Mouse (Mus musculus): ENCODE data around the gene Vta1. TPM values are rescaled to one million over a fixed set of nuclear protein-coding genes. Genes with fewer than 3 reads are reported as not detected.

Vta1 gene
- polyA plus RNA-seq, 1 experiment from 2014 or later: 138 TPM

- Histone ChIP-seq H3K4me3 (ENCODE audit: low read depth, low read length) (no peak overlapping the region), H3K27ac (replicated peaks; ENCODE audit: low read depth, low read length) (no peak overlapping the region), H3K36me3 (replicated peaks; ENCODE audit: control insufficient read depth, insufficient read depth, low read depth, low read length) (no peaks in the 10 kb centered on the region), H3K4me2 (ENCODE audit: low read depth, low read length) (no peak overlapping the region), H3K27me3 (ENCODE audit: control insufficient read depth, insufficient read depth, low read length) (no peaks in the 10 kb centered on the region), H3K4me1 (ENCODE audit: control insufficient read depth, insufficient read depth, low read length) (no peaks in the 10 kb centered on the region), H3K9me3 (replicated peaks; ENCODE audit: control insufficient read depth, low read length) (no peaks in the 10 kb centered on the region), H3K9ac (replicated peaks; ENCODE audit: low read length) (no peak overlapping the region)
- ATAC-seq (replicated peaks; ENCODE audit: insufficient number of reproducible peaks, low FRiP score, low TSS enrichment, low read depth): no peak
- DNase-seq (ENCODE audit: low spot score): no peak
- WGBS: 95% methylated on average over 6 of the region's 6 CpGs
Observed at GRCm38 (mm10) chr10:14688785-14689442, 16.4 kb downstream of the Vta1 start.

GRCm38 (mm10) chr10:14685663-14686062 is 19.7 kb downstream of the Vta1 start:
- no peak for ATAC-seq (replicated peaks; ENCODE audit: insufficient number of reproducible peaks, low FRiP score, low TSS enrichment, low read depth)
- H3K9me3 ChIP-seq (replicated peaks; ENCODE audit: control insufficient read depth, low read length): no peaks in the 10 kb centered on the region
- no peaks in the 10 kb centered on the region for H3K36me3 ChIP-seq (replicated peaks; ENCODE audit: control insufficient read depth, insufficient read depth, low read depth, low read length)
- no peaks in the 10 kb centered on the region for H3K27me3 ChIP-seq (ENCODE audit: control insufficient read depth, insufficient read depth, low read length)
- H3K27ac ChIP-seq (replicated peaks; ENCODE audit: low read depth, low read length): no peak overlapping the region
- H3K4me1 ChIP-seq (ENCODE audit: control insufficient read depth, insufficient read depth, low read length): no peaks in the 10 kb centered on the region
- 95% methylated on average over 1 of the region's 1 CpGs for WGBS
- no peak overlapping the region for H3K4me3 ChIP-seq (ENCODE audit: low read depth, low read length)
- H3K4me2 ChIP-seq (ENCODE audit: low read depth, low read length): no peak overlapping the region
- DNase-seq (ENCODE audit: low spot score): no peak
- H3K9ac ChIP-seq (replicated peaks; ENCODE audit: low read length): no peak overlapping the region

GRCm38 (mm10) chr10:14666147-14666546 is 39.2 kb downstream of the Vta1 start:
- Histone ChIP-seq H3K4me3 (ENCODE audit: low read depth, low read length) (no peak overlapping the region), H3K4me2 (ENCODE audit: low read depth, low read length) (no peak overlapping the region), H3K9ac (replicated peaks; ENCODE audit: low read length) (no peak overlapping the region), H3K27me3 (ENCODE audit: control insufficient read depth, insufficient read depth, low read length) (no peaks in the 10 kb centered on the region), H3K4me1 (ENCODE audit: control insufficient read depth, insufficient read depth, low read length) (no peaks in the 10 kb centered on the region), H3K36me3 (replicated peaks; ENCODE audit: control insufficient read depth, insufficient read depth, low read depth, low read length) (no peaks in the 10 kb centered on the region; the same call in 1 of the 2 replicates), H3K27ac (replicated peaks; ENCODE audit: low read depth, low read length) (no peak overlapping the region), H3K9me3 (replicated peaks; ENCODE audit: control insufficient read depth, low read length) (no peaks in the 10 kb centered on the region)
- no peak for ATAC-seq (replicated peaks; ENCODE audit: insufficient number of reproducible peaks, low FRiP score, low TSS enrichment, low read depth)
- WGBS: 100% methylated on average over 2 of the region's 2 CpGs
- no peak for DNase-seq (ENCODE audit: low spot score)

GRCm38 (mm10) chr10:14660875-14661274 is 44.5 kb downstream of the Vta1 start:
- no peak for ATAC-seq (replicated peaks; ENCODE audit: insufficient number of reproducible peaks, low FRiP score, low TSS enrichment, low read depth)
- H3K36me3 ChIP-seq (replicated peaks; ENCODE audit: control insufficient read depth, insufficient read depth, low read depth, low read length): no peaks in the 10 kb centered on the region; the same call in 1 of the 2 replicates
- no peak overlapping the region for H3K4me3 ChIP-seq (ENCODE audit: low read depth, low read length)
- H3K9ac ChIP-seq (replicated peaks; ENCODE audit: low read length): no peak overlapping the region
- H3K27me3 ChIP-seq (ENCODE audit: control insufficient read depth, insufficient read depth, low read length): no peaks in the 10 kb centered on the region
- H3K4me2 ChIP-seq (ENCODE audit: low read depth, low read length): no peak overlapping the region
- H3K27ac ChIP-seq (replicated peaks; ENCODE audit: low read depth, low read length): no peak overlapping the region
- 84% methylated on average over 2 of the region's 2 CpGs for WGBS
- no peaks in the 10 kb centered on the region for H3K4me1 ChIP-seq (ENCODE audit: control insufficient read depth, insufficient read depth, low read length)
- no peaks in the 10 kb centered on the region for H3K9me3 ChIP-seq (replicated peaks; ENCODE audit: control insufficient read depth, low read length)
- DNase-seq (ENCODE audit: low spot score): no peak

GRCm38 (mm10) chr10:14639635-14640034 is 65.7 kb downstream of the Vta1 start:
- DNase-seq (ENCODE audit: low spot score) (no peak), ATAC-seq (replicated peaks; ENCODE audit: insufficient number of reproducible peaks, low FRiP score, low TSS enrichment, low read depth) (no peak)
- Histone ChIP-seq H3K27ac (replicated peaks; ENCODE audit: low read depth, low read length) (no peak overlapping the region), H3K36me3 (replicated peaks; ENCODE audit: control insufficient read depth, insufficient read depth, low read depth, low read length) (no peaks in the 10 kb centered on the region), H3K4me1 (ENCODE audit: control insufficient read depth, insufficient read depth, low read length) (no peaks in the 10 kb centered on the region), H3K9me3 (replicated peaks; ENCODE audit: control insufficient read depth, low read length) (no peaks in the 10 kb centered on the region), H3K27me3 (ENCODE audit: control insufficient read depth, insufficient read depth, low read length) (no peaks in the 10 kb centered on the region), H3K4me3 (ENCODE audit: low read depth, low read length) (no peak overlapping the region), H3K9ac (replicated peaks; ENCODE audit: low read length) (no peak overlapping the region), H3K4me2 (ENCODE audit: low read depth, low read length) (no peak overlapping the region)
- WGBS: 82% methylated on average over 1 of the region's 1 CpGs

GRCm38 (mm10) chr10:14639043-14639442 is 66.3 kb downstream of the Vta1 start:
- Histone ChIP-seq H3K36me3 (replicated peaks; ENCODE audit: control insufficient read depth, insufficient read depth, low read depth, low read length) (no peaks in the 10 kb centered on the region), H3K4me2 (ENCODE audit: low read depth, low read length) (no peak overlapping the region), H3K9me3 (replicated peaks; ENCODE audit: control insufficient read depth, low read length) (no peaks in the 10 kb centered on the region), H3K27ac (replicated peaks; ENCODE audit: low read depth, low read length) (no peak overlapping the region), H3K4me1 (ENCODE audit: control insufficient read depth, insufficient read depth, low read length) (no peaks in the 10 kb centered on the region), H3K9ac (replicated peaks; ENCODE audit: low read length) (no peak overlapping the region), H3K27me3 (ENCODE audit: control insufficient read depth, insufficient read depth, low read length) (no peaks in the 10 kb centered on the region), H3K4me3 (ENCODE audit: low read depth, low read length) (no peak overlapping the region)
- DNase-seq (ENCODE audit: low spot score) (no peak), ATAC-seq (replicated peaks; ENCODE audit: insufficient number of reproducible peaks, low FRiP score, low TSS enrichment, low read depth) (no peak)
- WGBS: 84% methylated on average over 4 of the region's 4 CpGs

GRCm38 (mm10) chr10:14625706-14626105 is 79.7 kb downstream of the Vta1 start:
- no peak overlapping the region for H3K27ac ChIP-seq (replicated peaks; ENCODE audit: low read depth, low read length)
- no peaks in the 10 kb centered on the region for H3K4me1 ChIP-seq (ENCODE audit: control insufficient read depth, insufficient read depth, low read length)
- H3K4me2 ChIP-seq (ENCODE audit: low read depth, low read length): no peak overlapping the region
- H3K36me3 ChIP-seq (replicated peaks; ENCODE audit: control insufficient read depth, insufficient read depth, low read depth, low read length): no peaks in the 10 kb centered on the region
- no peaks in the 10 kb centered on the region for H3K27me3 ChIP-seq (ENCODE audit: control insufficient read depth, insufficient read depth, low read length)
- 97% methylated on average over 1 of the region's 1 CpGs for WGBS
- H3K4me3 ChIP-seq (ENCODE audit: low read depth, low read length): no peak overlapping the region
- ATAC-seq (replicated peaks; ENCODE audit: insufficient number of reproducible peaks, low FRiP score, low TSS enrichment, low read depth) (no peak), DNase-seq (ENCODE audit: low spot score) (no peak)
- H3K9ac ChIP-seq (replicated peaks; ENCODE audit: low read length): no peak overlapping the region
- H3K9me3 ChIP-seq (replicated peaks; ENCODE audit: control insufficient read depth, low read length): no peaks in the 10 kb centered on the region

GRCm38 (mm10) chr10:14619156-14619555 is 86.2 kb downstream of the Vta1 start:
- no peak overlapping the region for H3K4me2 ChIP-seq (ENCODE audit: low read depth, low read length)

More at GRCm38 (mm10) chr10:14619156-14619555, 86.2 kb downstream of the Vta1 start:
- Histone ChIP-seq H3K4me3 (ENCODE audit: low read depth, low read length) (no peak overlapping the region), H3K27me3 (ENCODE audit: control insufficient read depth, insufficient read depth, low read length) (no peaks in the 10 kb centered on the region), H3K27ac (replicated peaks; ENCODE audit: low read depth, low read length) (no peak overlapping the region), H3K36me3 (replicated peaks; ENCODE audit: control insufficient read depth, insufficient read depth, low read depth, low read length) (no peaks in the 10 kb centered on the region), H3K4me1 (ENCODE audit: control insufficient read depth, insufficient read depth, low read length) (no peaks in the 10 kb centered on the region), H3K9ac (replicated peaks; ENCODE audit: low read length) (no peak overlapping the region), H3K9me3 (replicated peaks; ENCODE audit: control insufficient read depth, low read length) (no peaks in the 10 kb centered on the region)
- no peak for DNase-seq (ENCODE audit: low spot score)
- no peak for ATAC-seq (replicated peaks; ENCODE audit: insufficient number of reproducible peaks, low FRiP score, low TSS enrichment, low read depth)
- WGBS: 93% methylated on average over 1 of the region's 1 CpGs

Measured in embryonic facial prominence, embryonic 11.5 days (tissue).